19 mouse cellular contexts compared by ENCODE assay signal in the genomic region with DNA sequence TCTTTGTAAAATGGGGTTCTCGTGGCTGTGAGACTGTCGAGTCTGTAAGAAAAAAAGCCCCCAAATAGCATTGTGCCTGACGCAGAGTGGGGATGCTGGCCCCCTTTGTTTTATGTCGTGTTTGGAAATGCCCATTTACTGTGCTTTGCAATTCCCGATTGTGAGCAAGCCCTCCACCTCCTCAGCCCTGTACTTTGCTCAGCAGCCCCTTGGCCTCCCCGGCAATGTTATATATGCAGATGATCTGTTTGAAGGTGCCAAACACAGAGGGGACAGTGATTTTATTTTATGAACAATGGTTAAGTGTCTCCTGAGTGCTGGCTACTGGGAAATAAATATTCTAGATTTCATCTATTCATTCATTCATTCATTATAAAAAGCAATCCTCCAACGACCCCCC.
DNase-seq lines count a peak whose midpoint lies in the region; ATAC-seq and TF ChIP-seq lines count a peak whose summit lies in the region.
"Had no signal": no experiment of that assay in that cellular context is flagged by ENCODE, and none has a peak within 500 bp of the region (broad histone marks: within the 10 kb centered on the region; RNA-seq: fewer than 3 reads in every experiment).

No protein-coding gene starts in this region.

- intact Hi-C loops in left cerebral cortex, adult 2 months (cut with DNase I): no loop called here
- intact Hi-C loops in left cerebral cortex, postnatal 36 days (cut with DNase I): no loop called here

- peaks cover 8% of the 10 kb centered on the region; the same call in 1 of the 2 replicates for H3K27me3 ChIP-seq in hindbrain, embryonic 11.5 days (ENCODE audit: control insufficient read depth, insufficient read depth, low read length)
- no peaks in the 10 kb centered on the region for H3K27me3 ChIP-seq in midbrain, embryonic 13.5 days
- H3K27me3 ChIP-seq in neural tube, embryonic 15.5 days (replicated peaks): no peaks in the 10 kb centered on the region

- no peak overlapping the region for H3K4me3 ChIP-seq in left cerebral cortex, adult 2 months
- H3K4me3 ChIP-seq in hindbrain, embryonic 11.5 days (ENCODE audit: low read depth, low read length): no peak overlapping the region
- H3K4me3 ChIP-seq in midbrain, embryonic 13.5 days (replicated peaks): no peak overlapping the region
- 0 out of 2 replicates have a peak overlapping the region, but pooled peaks have one; percentile 0 for H3K4me3 ChIP-seq in neural tube, embryonic 15.5 days (replicated peaks)
- H3K4me3 ChIP-seq: erythroblast, embryonic 14.5 days; liver, embryonic 15.5 days; megakaryocyte, embryonic 14.5 days had no signal

- H3K4me1 ChIP-seq in hindbrain, embryonic 11.5 days (replicated peaks; ENCODE audit: control insufficient read depth, insufficient read depth, low read length): 0 out of 2 replicates have a peak, but pooled peaks cover 3% of the 10 kb centered on the region
- H3K4me1 ChIP-seq in midbrain, embryonic 13.5 days (replicated peaks): peaks cover 71% of the 10 kb centered on the region
- H3K4me1 ChIP-seq in neural tube, embryonic 15.5 days: peaks cover 65% of the 10 kb centered on the region
- H3K4me1 ChIP-seq: liver, embryonic 15.5 days had no signal

- ATAC-seq in hindbrain, embryonic 11.5 days (ENCODE audit: low FRiP score): no peak
- ATAC-seq in midbrain, embryonic 13.5 days: no peak
- ATAC-seq in neural tube, embryonic 15.5 days (ENCODE audit: low FRiP score): no peak
- ATAC-seq: lung, postnatal 0 days had no signal

- no peak overlapping the region for H3K4me2 ChIP-seq in hindbrain, embryonic 11.5 days (replicated peaks; ENCODE audit: low read depth, low read length)
- peak overlapping the region; percentile 28; the same call in 1 of the 2 replicates for H3K4me2 ChIP-seq in midbrain, embryonic 13.5 days (replicated peaks)
- H3K4me2 ChIP-seq in neural tube, embryonic 15.5 days: peak overlapping the region; percentile 43
- H3K4me2 ChIP-seq: liver, embryonic 15.5 days had no signal

- H3K36me3 ChIP-seq in hindbrain, embryonic 11.5 days (ENCODE audit: control insufficient read depth, insufficient read depth, low read length): no peaks in the 10 kb centered on the region
- no peaks in the 10 kb centered on the region for H3K36me3 ChIP-seq in midbrain, embryonic 13.5 days
- no peaks in the 10 kb centered on the region for H3K36me3 ChIP-seq in neural tube, embryonic 15.5 days
- H3K36me3 ChIP-seq: liver, embryonic 15.5 days had no signal

- 24% methylated on average over 7 of the region's 7 CpGs for WGBS in hindbrain, embryonic 11.5 days
- 7% methylated on average over 7 of the region's 7 CpGs for WGBS in midbrain, embryonic 13.5 days
- 8% methylated on average over 7 of the region's 7 CpGs for WGBS in neural tube, embryonic 15.5 days

- H3K27ac ChIP-seq in left cerebral cortex, adult 2 months: peak overlapping the region; percentile 93
- peak overlapping the region; percentile 82 for H3K27ac ChIP-seq in hindbrain, embryonic 11.5 days (ENCODE audit: low read depth, low read length)
- H3K27ac ChIP-seq in midbrain, embryonic 13.5 days: peak overlapping the region; percentile 100
- H3K27ac ChIP-seq in neural tube, embryonic 15.5 days (replicated peaks): peak overlapping the region; percentile 80
- H3K27ac ChIP-seq: liver, embryonic 15.5 days had no signal

- H3K9ac ChIP-seq in hindbrain, embryonic 11.5 days (ENCODE audit: low read depth, low read length): peak overlapping the region; percentile 38; the same call in 1 of the 2 replicates
- H3K9ac ChIP-seq in midbrain, embryonic 13.5 days (replicated peaks): peak overlapping the region; percentile 63
- peak overlapping the region; percentile 17 for H3K9ac ChIP-seq in neural tube, embryonic 15.5 days (replicated peaks)
- H3K9ac ChIP-seq: liver, embryonic 15.5 days had no signal

- H3K9me3 ChIP-seq in hindbrain, embryonic 11.5 days (ENCODE audit: control insufficient read depth, low read length): no peaks in the 10 kb centered on the region
- no peaks in the 10 kb centered on the region for H3K9me3 ChIP-seq in midbrain, embryonic 13.5 days
- H3K9me3 ChIP-seq in neural tube, embryonic 15.5 days (replicated peaks): no peaks in the 10 kb centered on the region
- H3K9me3 ChIP-seq: liver, embryonic 15.5 days; megakaryocyte, embryonic 14.5 days had no signal

- no peak for DNase-seq in left cerebral cortex, adult 2 months (ENCODE audit: extremely low spot score in 1 of 2, low spot score in 2 of 2)
- no peak for DNase-seq in left cerebral cortex, postnatal 36 days (ENCODE audit: low spot score in 2 of 2)
- DNase-seq in hindbrain, embryonic 11.5 days (ENCODE audit: low spot score): peak; percentile 25
- no peak for DNase-seq in cerebellum, adult 9-10 months
- DNase-seq in adrenal gland, adult (ENCODE audit: inconsistent age in 2 of 2, low spot score in 1 of 2): no peak
- no peak for DNase-seq in cerebellum, adult 18-20 months
- DNase-seq: adrenal gland, postnatal 25 days; cerebellum, postnatal 14 days; gastrocnemius, postnatal 25 days; kidney, adult 18-20 months; kidney, postnatal 14 days; layer of hippocampus, adult 9-11 months; thymus, adult 2 months had no signal

- TF ChIP-seq CTCF in left cerebral cortex, adult 2 months (IDR thresholded peaks at IDR 0.05): no peak
